Mouse (Mus musculus): ENCODE results near the gene Smad1.

DNA sequence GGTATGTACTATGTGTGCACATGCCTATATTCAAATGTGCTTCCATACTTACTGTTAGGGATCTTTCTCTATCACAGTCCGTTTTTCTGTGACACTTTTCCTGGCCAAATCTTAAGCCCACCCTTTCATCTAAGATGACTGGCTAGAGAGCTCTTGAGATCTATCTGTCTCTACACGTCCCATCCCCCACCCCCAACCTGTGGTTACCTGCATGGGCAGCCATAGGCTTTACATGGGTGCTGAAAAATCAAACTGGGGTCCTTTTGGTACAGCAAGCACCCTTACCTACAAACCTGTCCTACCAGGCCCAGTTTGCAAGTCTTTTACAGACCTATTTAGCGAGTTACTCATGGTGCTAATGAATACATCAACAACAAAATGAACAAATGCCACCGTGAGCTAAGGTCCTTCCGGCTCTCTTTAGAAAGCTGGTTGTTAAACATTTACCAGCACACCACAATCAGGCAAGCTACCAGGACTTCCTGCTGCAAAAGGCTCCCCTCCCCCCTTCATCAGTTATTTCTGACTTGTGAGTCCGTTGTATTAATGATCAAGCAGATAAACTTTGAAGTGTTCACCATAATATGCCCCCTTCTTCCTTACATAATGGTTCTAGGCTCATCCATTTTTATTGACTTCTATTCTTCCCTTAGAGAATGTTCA lies 5.7 kb upstream of the Smad1 start:
- TF ChIP-seq CTCF (IDR thresholded peaks at IDR 0.05; ENCODE audit: insufficient read depth, low read depth, low read length) (no peak), POLR2A (IDR thresholded peaks at IDR 0.05; ENCODE audit: insufficient read depth, low read depth, low read length) (no peak)

Data from olfactory bulb, adult 2 months (tissue).